Comparison of ENCODE assay signal across 11 mouse cellular contexts in genomic region chr10:16441661-16442072, GRCm38 (mm10).
A peak's percentile ranks its signal among the peaks of the same experiment; 100 is the strongest.
DNase-seq lines count a peak whose midpoint lies in the region; ATAC-seq and TF ChIP-seq lines count a peak whose summit lies in the region.
"Had no signal": no experiment of that assay in that cellular context is flagged by ENCODE, and none has a peak within 500 bp of the region (broad histone marks: within the 10 kb centered on the region; RNA-seq: fewer than 3 reads in every experiment).

No protein-coding gene starts in this region.

- no peak overlapping the region for H3K4me2 ChIP-seq in hindbrain, embryonic 11.5 days (replicated peaks; ENCODE audit: low read depth, low read length)
- H3K4me2 ChIP-seq in hindbrain, embryonic 16.5 days (ENCODE audit: low read length): no peak overlapping the region
- H3K4me2 ChIP-seq in liver, embryonic 11.5 days: no peak overlapping the region
- H3K4me2 ChIP-seq: liver, embryonic 15.5 days had no signal

- H3K36me3 ChIP-seq in hindbrain, embryonic 11.5 days (ENCODE audit: control insufficient read depth, insufficient read depth, low read length): no peaks in the 10 kb centered on the region
- H3K36me3 ChIP-seq in hindbrain, embryonic 16.5 days (ENCODE audit: control insufficient read depth, insufficient read depth, low read length): no peaks in the 10 kb centered on the region
- no peaks in the 10 kb centered on the region for H3K36me3 ChIP-seq in liver, embryonic 11.5 days (ENCODE audit: control insufficient read depth, insufficient read depth, low read length)
- H3K36me3 ChIP-seq: G1E; liver, embryonic 15.5 days had no signal

- no peak overlapping the region for H3K27ac ChIP-seq in cerebellum, adult 2 months (ENCODE audit: insufficient read depth, low read length)
- peak overlapping the region; percentile 58 for H3K27ac ChIP-seq in hindbrain, embryonic 11.5 days (ENCODE audit: low read depth, low read length)
- no peak overlapping the region for H3K27ac ChIP-seq in hindbrain, embryonic 16.5 days (ENCODE audit: low read depth, low read length)
- peak overlapping the region; percentile 28; the same call in 1 of the 2 replicates for H3K27ac ChIP-seq in layer of hippocampus, adult 2 months
- H3K27ac ChIP-seq in liver, embryonic 11.5 days (ENCODE audit: low read depth, low read length): no peak overlapping the region
- H3K27ac ChIP-seq: kidney, postnatal 0 days; liver, embryonic 15.5 days had no signal

- WGBS in cerebellum, adult 2 months: 41% methylated on average over 2 of the region's 2 CpGs
- WGBS in hindbrain, embryonic 11.5 days: 50% methylated on average over 2 of the region's 2 CpGs
- WGBS in hindbrain, embryonic 16.5 days: 29% methylated on average over 2 of the region's 2 CpGs
- WGBS in liver, embryonic 11.5 days: 77% methylated on average over 2 of the region's 2 CpGs

- H3K27me3 ChIP-seq in cerebellum, adult 2 months (ENCODE audit: control insufficient read depth, insufficient read depth, low read length): no peaks in the 10 kb centered on the region
- no peaks in the 10 kb centered on the region for H3K27me3 ChIP-seq in hindbrain, embryonic 11.5 days (ENCODE audit: control insufficient read depth, insufficient read depth, low read length)
- no peaks in the 10 kb centered on the region for H3K27me3 ChIP-seq in hindbrain, embryonic 16.5 days (replicated peaks; ENCODE audit: control insufficient read depth, insufficient read depth, low read length)
- no peaks in the 10 kb centered on the region for H3K27me3 ChIP-seq in liver, embryonic 11.5 days (replicated peaks; ENCODE audit: control insufficient read depth, insufficient read depth, low read length)
- H3K27me3 ChIP-seq: liver, embryonic 15.5 days had no signal

- ATAC-seq in hindbrain, embryonic 11.5 days (ENCODE audit: low FRiP score): peak; percentile 70
- ATAC-seq in hindbrain, embryonic 16.5 days: no peak
- ATAC-seq in liver, embryonic 11.5 days (replicated peaks; ENCODE audit: low FRiP score): no peak

- no peak overlapping the region for H3K9ac ChIP-seq in hindbrain, embryonic 11.5 days (ENCODE audit: low read depth, low read length)
- no peak overlapping the region for H3K9ac ChIP-seq in hindbrain, embryonic 16.5 days (ENCODE audit: low read depth, low read length)
- H3K9ac ChIP-seq in liver, embryonic 11.5 days (ENCODE audit: low read depth, low read length): no peak overlapping the region
- H3K9ac ChIP-seq: liver, embryonic 15.5 days had no signal

- no peaks in the 10 kb centered on the region for H3K9me3 ChIP-seq in hindbrain, embryonic 11.5 days (ENCODE audit: control insufficient read depth, low read length)
- no peaks in the 10 kb centered on the region for H3K9me3 ChIP-seq in hindbrain, embryonic 16.5 days (ENCODE audit: control insufficient read depth, low read length)
- no peaks in the 10 kb centered on the region for H3K9me3 ChIP-seq in liver, embryonic 11.5 days (ENCODE audit: control insufficient read depth, low read length)
- H3K9me3 ChIP-seq: G1E; liver, embryonic 15.5 days had no signal

- peak; percentile 19 to 37 for DNase-seq in cerebellum, adult 2 months
- no peak for DNase-seq in cerebellum, adult 11 months
- DNase-seq in hindbrain, embryonic 11.5 days (ENCODE audit: low spot score): peak; percentile 5
- peak; percentile 35 to 61 for DNase-seq in cerebellum, postnatal 14 days
- DNase-seq in layer of hippocampus, adult 2 months (ENCODE audit: low spot score in 2 of 2): peak; percentile 22 to 56
- no peak for DNase-seq in liver, embryonic 11.5 days (ENCODE audit: low spot score)
- no peak for DNase-seq in kidney, postnatal 14 days

- TF ChIP-seq CTCF in cerebellum, adult 2 months (IDR thresholded peaks at IDR 0.05; ENCODE audit: borderline replicate concordance, insufficient read depth, low read depth, low read length): no peak
- TF ChIP-seq CTCF in layer of hippocampus, adult 2 months (conservative IDR thresholded peaks at IDR 0.05): no peak

- peaks cover 5% of the 10 kb centered on the region; the same call in 1 of the 2 replicates for H3K4me1 ChIP-seq in cerebellum, adult 2 months (ENCODE audit: control insufficient read depth, insufficient read depth, low read length)
- no peaks in the 10 kb centered on the region for H3K4me1 ChIP-seq in hindbrain, embryonic 11.5 days (replicated peaks; ENCODE audit: control insufficient read depth, insufficient read depth, low read length)
- no peaks in the 10 kb centered on the region; the same call in 1 of the 2 replicates for H3K4me1 ChIP-seq in hindbrain, embryonic 16.5 days (ENCODE audit: control insufficient read depth, insufficient read depth, low read depth, low read length)
- H3K4me1 ChIP-seq in liver, embryonic 11.5 days (replicated peaks; ENCODE audit: control insufficient read depth, insufficient read depth, low read length): no peaks in the 10 kb centered on the region
- H3K4me1 ChIP-seq: liver, embryonic 15.5 days had no signal

- no peak overlapping the region for H3K4me3 ChIP-seq in cerebellum, adult 2 months (replicated peaks; ENCODE audit: insufficient read depth, low read depth, low read length)
- H3K4me3 ChIP-seq in hindbrain, embryonic 11.5 days (ENCODE audit: low read depth, low read length): no peak overlapping the region
- no peak overlapping the region for H3K4me3 ChIP-seq in hindbrain, embryonic 16.5 days (ENCODE audit: low read length)
- H3K4me3 ChIP-seq in layer of hippocampus, adult 2 months: no peak overlapping the region
- H3K4me3 ChIP-seq in liver, embryonic 11.5 days (ENCODE audit: low read depth, low read length): no peak overlapping the region
- H3K4me3 ChIP-seq: liver, embryonic 15.5 days had no signal

- no peak for TF ChIP-seq POLR2A in cerebellum, adult 2 months (IDR thresholded peaks at IDR 0.05; ENCODE audit: borderline replicate concordance, insufficient read depth, low read length)

Comparison
In these comparisons a context has a peak if more than half of its experiments do, and no peak if none do; other contexts are left out.
1. DNase-seq: peak in cerebellum, adult 2 months (2 of 2), hindbrain, embryonic 11.5 days (single experiment), cerebellum, postnatal 14 days (2 of 2) and layer of hippocampus, adult 2 months (2 of 2); none in cerebellum, adult 11 months (single experiment), liver, embryonic 11.5 days (single experiment) and kidney, postnatal 14 days (single experiment).
2. H3K27ac ChIP-seq: peak in hindbrain, embryonic 11.5 days (single experiment) and layer of hippocampus, adult 2 months (single experiment); none in cerebellum, adult 2 months (single experiment), hindbrain, embryonic 16.5 days (single experiment) and liver, embryonic 11.5 days (single experiment).